Mouse (Mus musculus): ENCODE data around the gene Dffb. TPM values are rescaled to one million over a fixed set of nuclear protein-coding genes. Genes with fewer than 3 reads are reported as not detected.
A peak's percentile ranks its signal among the peaks of the same experiment; 100 is the strongest.

Dffb gene
- total and polyA plus RNA-seq, 2 experiments = 1.8 to 5.9 TPM

DNA sequence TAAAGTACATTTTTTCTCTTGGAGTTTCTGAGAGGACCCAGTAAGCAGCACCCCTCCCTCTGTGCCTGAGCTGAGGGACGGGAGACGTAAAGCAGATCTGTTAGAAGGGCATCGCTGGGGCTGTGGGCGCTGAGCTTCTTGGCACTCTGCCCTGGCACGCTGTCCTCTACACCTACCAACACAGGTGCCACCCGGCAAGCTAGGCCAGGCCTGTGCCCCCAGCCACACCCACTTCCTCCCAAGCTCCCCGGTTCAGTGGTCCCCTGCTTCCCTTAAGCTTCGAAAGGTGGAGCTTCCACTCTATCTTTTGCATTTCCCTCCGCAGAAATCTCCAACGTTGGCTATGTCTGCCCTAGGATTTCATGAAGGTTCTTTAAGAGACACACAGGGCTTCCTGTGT is 4.3 kb upstream of the Dffb start:
- TF ChIP-seq POLR2A (IDR thresholded peaks at IDR 0.05; ENCODE audit: extremely low read depth, insufficient read depth, low read length) (no peak), CTCF (IDR thresholded peaks at IDR 0.05; ENCODE audit: low read depth, low read length) (no peak)
- Histone ChIP-seq H3K4me1 (ENCODE audit: control insufficient read depth, insufficient read depth, low read length) (peaks cover 3% of the 10 kb centered on the region), H3K4me3 (ENCODE audit: insufficient read depth, low read depth, low read length) (no peak overlapping the region), H3K27me3 (ENCODE audit: control insufficient read depth, insufficient read depth, low read length) (no peaks in the 10 kb centered on the region), H3K9ac (ENCODE audit: low read depth, low read length) (no peak overlapping the region), H3K79me2 (ENCODE audit: control insufficient read depth, insufficient read depth, low read length) (peaks cover 3% of the 10 kb centered on the region; the same call in 1 of the 2 replicates), H3K27ac (replicated peaks; ENCODE audit: insufficient read depth, low read depth, low read length) (no peak overlapping the region), H3K36me3 (ENCODE audit: control insufficient read depth, insufficient read depth, low read length) (peaks cover 9% of the 10 kb centered on the region; the same call in 1 of the 2 replicates)
- no peak for DNase-seq (ENCODE audit: extremely low read depth, low read depth, low spot score)
- WGBS = 85% methylated on average over 10 of the region's 10 CpGs

DNA sequence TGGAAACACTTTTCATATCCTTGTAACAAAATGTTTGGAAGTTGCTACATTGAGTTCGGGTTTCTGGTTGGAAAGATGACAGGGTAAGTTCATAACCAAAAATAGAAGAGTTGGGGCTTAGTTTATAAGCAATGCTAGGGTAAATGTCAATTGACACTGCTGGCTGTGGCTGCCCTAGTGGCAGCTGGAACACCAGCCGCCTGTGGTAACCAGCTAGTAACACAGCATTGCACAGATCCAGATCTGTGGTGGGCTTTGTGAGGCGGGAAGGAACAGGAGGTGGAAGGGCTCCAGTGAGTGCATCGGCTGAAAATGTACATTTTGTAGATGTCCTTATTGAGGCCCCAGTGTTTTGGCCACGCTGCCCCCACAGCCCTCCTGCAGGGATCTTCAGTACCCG is 842 bp upstream of the Dffb start:
- Histone ChIP-seq H3K9ac (ENCODE audit: low read depth, low read length) (no peak overlapping the region), H3K4me1 (ENCODE audit: control insufficient read depth, insufficient read depth, low read length) (peaks cover 5% of the 10 kb centered on the region), H3K36me3 (ENCODE audit: control insufficient read depth, insufficient read depth, low read length) (peaks cover 6% of the 10 kb centered on the region; the same call in 1 of the 2 replicates), H3K79me2 (ENCODE audit: control insufficient read depth, insufficient read depth, low read length) (peaks cover 3% of the 10 kb centered on the region; the same call in 1 of the 2 replicates), H3K27ac (replicated peaks; ENCODE audit: insufficient read depth, low read depth, low read length) (no peak overlapping the region), H3K27me3 (ENCODE audit: control insufficient read depth, insufficient read depth, low read length) (no peaks in the 10 kb centered on the region), H3K4me3 (ENCODE audit: insufficient read depth, low read depth, low read length) (no peak overlapping the region)
- TF ChIP-seq CTCF (IDR thresholded peaks at IDR 0.05; ENCODE audit: low read depth, low read length) (no peak), POLR2A (IDR thresholded peaks at IDR 0.05; ENCODE audit: extremely low read depth, insufficient read depth, low read length) (no peak)
- 40% methylated on average over 6 of the region's 6 CpGs for WGBS
- no peak for DNase-seq (ENCODE audit: extremely low read depth, low read depth, low spot score)

DNA sequence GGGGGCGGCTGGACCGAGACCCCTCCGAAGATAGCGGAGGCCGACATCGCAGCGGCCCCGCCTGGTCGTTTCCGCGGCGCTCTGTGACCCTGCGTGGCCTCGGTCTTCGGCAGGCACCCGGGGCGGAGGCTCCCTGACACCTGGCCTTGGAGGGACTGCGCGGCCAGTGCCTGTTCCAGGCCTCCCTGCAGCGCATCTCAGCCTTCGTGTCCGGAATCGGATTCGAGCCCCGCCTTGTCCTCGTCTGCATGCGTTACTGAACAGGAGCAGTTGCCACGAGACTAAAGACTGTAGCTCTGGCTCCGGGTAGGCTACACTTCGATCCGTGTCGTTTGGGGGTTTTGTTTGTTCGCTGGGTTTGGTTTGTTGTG is 351 bp upstream of the Dffb start:
- Histone ChIP-seq H3K27ac (replicated peaks; ENCODE audit: insufficient read depth, low read depth, low read length) (peak overlapping the region; percentile 11), H3K36me3 (ENCODE audit: control insufficient read depth, insufficient read depth, low read length) (peaks cover 6% of the 10 kb centered on the region; the same call in 1 of the 2 replicates), H3K9ac (ENCODE audit: low read depth, low read length) (peak overlapping the region; percentile 76), H3K4me1 (ENCODE audit: control insufficient read depth, insufficient read depth, low read length) (peaks cover 5% of the 10 kb centered on the region), H3K27me3 (ENCODE audit: control insufficient read depth, insufficient read depth, low read length) (no peaks in the 10 kb centered on the region), H3K79me2 (ENCODE audit: control insufficient read depth, insufficient read depth, low read length) (peaks cover 3% of the 10 kb centered on the region; the same call in 1 of the 2 replicates), H3K4me3 (ENCODE audit: insufficient read depth, low read depth, low read length) (peak overlapping the region; percentile 76)
- DNase-seq (ENCODE audit: extremely low read depth, low read depth, low spot score) = peak; percentile 29
- WGBS = under 1% methylated on average over 33 of the region's 33 CpGs
- TF ChIP-seq CTCF (IDR thresholded peaks at IDR 0.05; ENCODE audit: low read depth, low read length) = no peak
- TF ChIP-seq POLR2A (IDR thresholded peaks at IDR 0.05; ENCODE audit: extremely low read depth, insufficient read depth, low read length) = no peak

DNA sequence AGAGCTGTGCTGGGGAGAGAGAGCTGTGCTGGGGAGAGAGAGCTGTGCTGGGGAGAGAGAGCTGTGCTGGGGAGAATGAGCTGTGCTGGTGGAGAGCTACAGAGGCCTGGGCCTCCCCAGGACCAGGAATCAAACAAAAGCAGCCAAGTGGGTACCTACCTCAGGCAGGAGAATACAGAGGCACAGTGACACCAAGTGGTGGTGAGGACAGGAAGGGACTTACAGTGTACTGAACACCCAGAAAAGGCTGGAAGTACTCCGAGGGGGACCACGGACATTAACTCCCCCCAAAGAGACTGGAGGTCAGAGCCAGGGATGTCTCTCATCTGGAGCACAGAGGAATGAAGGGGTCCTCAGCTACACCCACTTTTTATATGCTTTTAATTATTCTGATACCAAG is 6.9 kb downstream of the Dffb start:
- WGBS = 91% methylated on average over 2 of the region's 2 CpGs

DNA sequence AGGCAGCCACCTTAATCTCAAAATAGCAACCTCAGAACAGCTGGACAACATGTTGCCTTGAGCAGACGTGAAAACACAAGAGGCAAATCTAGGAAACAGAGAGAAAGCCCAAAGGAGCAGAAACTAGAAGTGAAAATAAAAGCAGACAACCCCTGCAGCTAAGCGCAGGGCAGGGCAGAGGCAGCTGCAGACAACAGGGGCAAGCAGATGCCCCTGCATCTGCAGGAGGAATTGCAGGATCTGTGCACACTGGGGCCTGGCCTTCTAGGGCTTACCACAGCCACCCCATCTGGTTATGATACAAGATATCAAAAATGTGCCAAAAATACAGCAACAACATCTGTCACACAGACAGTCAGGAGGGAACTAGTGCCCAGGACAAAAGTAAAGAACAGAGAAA is 7.4 kb downstream of the Dffb start:
- H3K27me3 ChIP-seq (ENCODE audit: control insufficient read depth, insufficient read depth, low read length) = no peaks in the 10 kb centered on the region
- DNase-seq (ENCODE audit: extremely low read depth, low read depth, low spot score) = no peak
- H3K36me3 ChIP-seq (ENCODE audit: control insufficient read depth, insufficient read depth, low read length) = peaks cover 11% of the 10 kb centered on the region; the same call in 1 of the 2 replicates
- H3K9ac ChIP-seq (ENCODE audit: low read depth, low read length) = no peak overlapping the region
- H3K27ac ChIP-seq (replicated peaks; ENCODE audit: insufficient read depth, low read depth, low read length) = no peak overlapping the region
- WGBS = 93% methylated on average over 2 of the region's 2 CpGs
- no peaks in the 10 kb centered on the region for H3K79me2 ChIP-seq (ENCODE audit: control insufficient read depth, insufficient read depth, low read length)
- no peak overlapping the region for H3K4me3 ChIP-seq (ENCODE audit: insufficient read depth, low read depth, low read length)
- H3K4me1 ChIP-seq (ENCODE audit: control insufficient read depth, insufficient read depth, low read length) = no peaks in the 10 kb centered on the region
- TF ChIP-seq CTCF (IDR thresholded peaks at IDR 0.05; ENCODE audit: low read depth, low read length) (no peak), POLR2A (IDR thresholded peaks at IDR 0.05; ENCODE audit: extremely low read depth, insufficient read depth, low read length) (no peak)

More for the DNA sequence above, 6.9 kb downstream of the Dffb start:
- H3K79me2 ChIP-seq (ENCODE audit: control insufficient read depth, insufficient read depth, low read length) = no peaks in the 10 kb centered on the region
- TF ChIP-seq CTCF (IDR thresholded peaks at IDR 0.05; ENCODE audit: low read depth, low read length) (no peak), POLR2A (IDR thresholded peaks at IDR 0.05; ENCODE audit: extremely low read depth, insufficient read depth, low read length) (no peak)
- no peaks in the 10 kb centered on the region for H3K27me3 ChIP-seq (ENCODE audit: control insufficient read depth, insufficient read depth, low read length)
- H3K4me1 ChIP-seq (ENCODE audit: control insufficient read depth, insufficient read depth, low read length) = no peaks in the 10 kb centered on the region
- H3K4me3 ChIP-seq (ENCODE audit: insufficient read depth, low read depth, low read length) = no peak overlapping the region
- H3K36me3 ChIP-seq (ENCODE audit: control insufficient read depth, insufficient read depth, low read length) = peaks cover 11% of the 10 kb centered on the region; the same call in 1 of the 2 replicates
- H3K27ac ChIP-seq (replicated peaks; ENCODE audit: insufficient read depth, low read depth, low read length) = no peak overlapping the region
- no peak for DNase-seq (ENCODE audit: extremely low read depth, low read depth, low spot score)
- H3K9ac ChIP-seq (ENCODE audit: low read depth, low read length) = no peak overlapping the region

DNA sequence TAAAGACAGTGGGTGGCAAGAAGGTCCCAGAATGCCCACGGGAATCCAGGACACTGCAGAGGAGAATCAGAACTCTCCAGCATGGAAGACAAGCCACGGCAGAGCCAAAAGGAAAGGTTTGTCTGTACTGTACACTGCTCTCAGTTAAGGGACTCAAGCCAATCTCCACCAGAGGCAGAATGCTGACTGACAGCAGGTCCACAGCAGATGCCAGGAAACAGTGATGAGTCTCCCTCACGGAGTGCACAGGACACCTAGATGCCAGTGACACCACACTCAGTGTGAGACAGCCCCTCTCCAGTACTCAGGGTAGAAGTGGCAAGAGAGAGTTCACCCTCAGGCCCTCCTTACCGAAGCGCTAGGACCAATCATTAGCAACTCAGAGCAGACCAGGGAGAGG is 8.3 kb downstream of the Dffb start:
- H3K79me2 ChIP-seq (ENCODE audit: control insufficient read depth, insufficient read depth, low read length) = no peaks in the 10 kb centered on the region
- H3K27me3 ChIP-seq (ENCODE audit: control insufficient read depth, insufficient read depth, low read length) = no peaks in the 10 kb centered on the region
- DNase-seq (ENCODE audit: extremely low read depth, low read depth, low spot score) = no peak
- no peak for TF ChIP-seq POLR2A (IDR thresholded peaks at IDR 0.05; ENCODE audit: extremely low read depth, insufficient read depth, low read length)
- no peak for TF ChIP-seq CTCF (IDR thresholded peaks at IDR 0.05; ENCODE audit: low read depth, low read length)
- H3K36me3 ChIP-seq (ENCODE audit: control insufficient read depth, insufficient read depth, low read length) = peaks cover 11% of the 10 kb centered on the region; the same call in 1 of the 2 replicates
- H3K27ac ChIP-seq (replicated peaks; ENCODE audit: insufficient read depth, low read depth, low read length) = no peak overlapping the region
- H3K4me3 ChIP-seq (ENCODE audit: insufficient read depth, low read depth, low read length) = no peak overlapping the region
- no peaks in the 10 kb centered on the region for H3K4me1 ChIP-seq (ENCODE audit: control insufficient read depth, insufficient read depth, low read length)
- WGBS = 86% methylated on average over 5 of the region's 5 CpGs
- no peak overlapping the region for H3K9ac ChIP-seq (ENCODE audit: low read depth, low read length)

Measured in liver, adult 2 months (tissue).